Mouse (Mus musculus) adrenal gland, adult 10 weeks (tissue): ENCODE data around the gene Ptgr1. TPM values are rescaled to one million over a fixed set of nuclear protein-coding genes. Genes with fewer than 3 reads are reported as not detected.

Source experiments
- polyA plus RNA-seq: library from polyadenylated mRNA; stranded (reverse); fragments of 350-450 nt; fragmentation: Illumina TruSeq; extraction: RNeasy Lipid Tissue Mini Kit (QIAGEN cat#74804); gene quantifications from one replicate; pipeline ENCODE4 v1.2.3, GENCODE M21; 2014; ENCODE audit warnings: low read depth, low replicate concordance

Gene Ptgr1
- polyA plus RNA-seq = 12.5 TPM

GRCm38 (mm10) chr4:58986540-58987190 is at the start of gene Ptgr1:
Gene Ptgr1, minus strand, starts transcription at chr4:58987119.

GRCm38 (mm10) chr4:59034918-59035785 is 48.2 kb upstream of the Ptgr1 start, which contains the start of gene Gng10:
Gene Gng10, plus strand, starts transcription at chr4:59035088.

GRCm38 (mm10) chr4:59002948-59003805 is 16.3 kb upstream of the Ptgr1 start, which contains the start of gene Gm20503:
Gene Gm20503, plus strand, starts transcription at chr4:59003210.

GRCm38 (mm10) chr4:58994762-58995161 is 7.8 kb upstream of the Ptgr1 start, which contains the start of gene Dnajc25:
Gene Dnajc25, plus strand, starts transcription at chr4:58995062.

GRCm38 (mm10) chr4:58943420-58944205 is 43.3 kb downstream of the Ptgr1 start, which contains the start of gene Zkscan16:
Gene Zkscan16, plus strand, starts transcription at chr4:58943628.

Other genes starting within 250 kb of the Ptgr1 start
- gene Olfr267, start 199.4 kb downstream of the Ptgr1 start, polyA plus RNA-seq = not detected
- gene Ecpas, start 74.4 kb downstream of the Ptgr1 start, polyA plus RNA-seq = 209 TPM
- 6.4 TPM for gene Zkscan16, start 43.5 kb downstream of the Ptgr1 start, polyA plus RNA-seq
- gene Dnajc25, start 7.9 kb upstream of the Ptgr1 start, polyA plus RNA-seq = 31.5 TPM
- not detected for gene Gm20503, start 16.1 kb upstream of the Ptgr1 start, polyA plus RNA-seq
- 101 TPM for gene Gng10, start 48.0 kb upstream of the Ptgr1 start, polyA plus RNA-seq
- gene AI481877, start 151.9 kb upstream of the Ptgr1 start, polyA plus RNA-seq = not detected
- 89.4 TPM for gene Ugcg, start 202.1 kb upstream of the Ptgr1 start, polyA plus RNA-seq